Mouse (Mus musculus) forebrain, embryonic 14.5 days (tissue): ENCODE measurements around the gene Pink1. TPM values are rescaled to one million over a fixed set of nuclear protein-coding genes. Genes with fewer than 3 reads are reported as not detected.

Source experiments
- ATAC-seq: fragments of 200-750 bp; cut with Nextera tagmentation; 2 replicates; pipeline ENCODE4 v1.8.0; 2017; ENCODE audit warnings: mild to moderate bottlenecking, moderate library complexity
- DNase-seq: peaks from one replicate; pipeline ENCODE4 v3.0.0-alpha.2; 2015; ENCODE audit warnings: low spot score
- H3K27ac ChIP-seq: fragments of 300-500 bp; sonication (generic); 2 replicates; pipeline ENCODE4 v1.5.1; 2014; ENCODE audit warnings: low read depth, mild to moderate bottlenecking, control low read depth, low read length, moderate library complexity
- H3K27me3 ChIP-seq: fragments of 300-500 bp; sonication (generic); replicated peaks from 2 replicates; pipeline ENCODE4 v1.6.1; 2014; ENCODE audit warnings: low read length, control low read depth, mixed read lengths; ENCODE audit not compliant: control insufficient read depth, insufficient read depth
- H3K36me3 ChIP-seq: fragments of 300-500 bp; sonication (generic); 2 replicates; pipeline ENCODE4 v1.6.1; 2014; ENCODE audit warnings: low read length, control low read depth; ENCODE audit not compliant: control insufficient read depth, insufficient read depth
- H3K4me1 ChIP-seq: fragments of 300-500 bp; sonication (generic); 2 replicates; pipeline ENCODE4 v1.6.1; 2014; ENCODE audit warnings: antibody characterized with exemption, low read length, control low read depth; ENCODE audit not compliant: control insufficient read depth, insufficient read depth
- H3K4me2 ChIP-seq: fragments of 300-500 bp; sonication (generic); 2 replicates; pipeline ENCODE4 v1.6.1; 2014; ENCODE audit warnings: mild to moderate bottlenecking, control low read depth, low read length
- H3K4me3 ChIP-seq: fragments of 300-500 bp; sonication (generic); 2 replicates; pipeline ENCODE4 v1.5.1; 2014; ENCODE audit warnings: low read depth, low read length, control low read depth
- H3K9ac ChIP-seq: fragments of 300-500 bp; sonication (generic); 2 replicates; pipeline ENCODE4 v1.6.1; 2014; ENCODE audit warnings: mild to moderate bottlenecking, low read length, control low read depth, moderate library complexity
- H3K9me3 ChIP-seq: fragments of 300-500 bp; sonication (generic); replicated peaks from 2 replicates; pipeline ENCODE4 v1.6.1; 2016; ENCODE audit warnings: low read length, control low read depth, mixed read lengths; ENCODE audit not compliant: control insufficient read depth
- WGBS: fragments of 180-500 bp; shearing (Covaris S2); extraction: QIAGEN DNeasy Blood & Tissue Kit; methylation state at CpG from one replicate; pipeline ENCODE4 v1.1.7; 2014; 5-methylcytosine and 5-hydroxymethylcytosine counted together
- polyA plus RNA-seq: library from polyadenylated mRNA; unstranded; fragments of >200 nt; fragmentation: Nextera tagmentation; extraction: Ambion mirVana; gene quantifications from 2 replicates; pipeline ENCODE4 v1.2.1, GENCODE M21; 2014

Gene Pink1
- polyA plus RNA-seq, 1 experiment from 2014 or later = 47.6 TPM

DNA sequence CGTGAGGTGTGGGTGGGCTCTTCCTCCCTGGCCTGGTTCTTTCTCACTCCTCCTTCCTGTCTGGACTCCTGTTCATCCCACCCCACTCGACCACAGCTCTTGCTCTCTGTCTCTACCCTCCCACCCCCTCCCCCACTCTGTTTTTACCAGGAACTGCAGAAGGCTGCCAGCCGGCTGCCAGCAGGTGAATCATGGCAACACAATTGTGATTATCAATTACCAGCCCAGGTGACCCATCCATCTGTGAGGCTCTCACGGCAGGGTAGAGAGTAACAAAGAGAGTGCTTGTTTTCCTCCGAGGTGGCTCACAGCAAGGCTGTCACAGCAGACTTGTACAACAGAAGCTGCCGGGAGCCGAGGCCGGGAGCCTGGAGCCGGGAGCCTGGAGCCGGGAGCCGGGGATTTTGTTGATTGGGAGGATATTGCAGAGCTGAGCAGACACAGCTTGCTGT lies 35.3 kb upstream of the Pink1 start:
- Histone ChIP-seq H3K9ac (peak overlapping the region; percentile 49), H3K9me3 (no peaks in the 10 kb centered on the region), H3K4me2 (peak overlapping the region; percentile 32), H3K36me3 (no peaks in the 10 kb centered on the region), H3K4me3 (no peak overlapping the region), H3K4me1 (no peaks in the 10 kb centered on the region), H3K27me3 (no peaks in the 10 kb centered on the region), H3K27ac (peak overlapping the region; percentile 63)
- 4% methylated on average over 11 of the region's 11 CpGs for WGBS
- ATAC-seq = no peak
- DNase-seq = peak; percentile 54

DNA sequence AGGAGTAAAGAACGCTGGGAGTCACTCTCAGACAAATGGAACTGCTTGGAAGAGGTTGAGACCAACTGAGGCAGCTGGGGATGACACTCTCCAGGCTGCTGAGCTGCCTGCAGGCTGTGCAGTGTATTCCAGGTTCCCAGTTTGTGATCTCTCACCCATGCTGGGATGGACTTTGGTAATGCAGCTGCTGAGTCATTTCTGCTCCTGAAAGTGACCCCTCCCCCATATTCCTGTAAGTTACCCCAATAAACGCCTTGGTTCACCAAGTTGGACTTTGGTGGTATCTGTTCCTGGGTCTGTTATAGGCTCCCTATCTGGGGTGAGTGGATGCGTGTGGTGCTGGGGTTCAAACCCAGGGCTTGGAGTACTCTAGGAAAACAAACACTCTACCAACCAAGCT lies 32.1 kb upstream of the Pink1 start:
- 80% methylated on average over 3 of the region's 3 CpGs for WGBS
- ATAC-seq (no peak), DNase-seq (no peak)
- H3K27me3 ChIP-seq = no peaks in the 10 kb centered on the region
- H3K4me3 ChIP-seq = no peak overlapping the region
- H3K4me1 ChIP-seq = no peaks in the 10 kb centered on the region
- no peak overlapping the region for H3K27ac ChIP-seq
- no peak overlapping the region for H3K9ac ChIP-seq
- no peak overlapping the region for H3K4me2 ChIP-seq
- no peaks in the 10 kb centered on the region for H3K36me3 ChIP-seq
- H3K9me3 ChIP-seq = no peaks in the 10 kb centered on the region

GRCm38 (mm10) chr4:138356551-138356950 lies 30.4 kb upstream of the Pink1 start:
- H3K9ac ChIP-seq = no peak overlapping the region
- no peaks in the 10 kb centered on the region for H3K36me3 ChIP-seq
- 91% methylated on average over 12 of the region's 12 CpGs for WGBS
- no peak overlapping the region for H3K27ac ChIP-seq
- no peak overlapping the region for H3K4me2 ChIP-seq
- H3K4me1 ChIP-seq = no peaks in the 10 kb centered on the region
- ATAC-seq = no peak
- no peaks in the 10 kb centered on the region for H3K9me3 ChIP-seq
- H3K4me3 ChIP-seq = no peak overlapping the region
- DNase-seq = no peak
- H3K27me3 ChIP-seq = no peaks in the 10 kb centered on the region

- no peak overlapping the region for H3K4me2 ChIP-seq
- no peaks in the 10 kb centered on the region for H3K4me1 ChIP-seq
- H3K27me3 ChIP-seq = no peaks in the 10 kb centered on the region
- no peak overlapping the region for H3K4me3 ChIP-seq
- whole genome bisulfite sequencing = 89% methylated on average over 8 of the region's 8 CpGs
- DNase-seq (no peak), ATAC-seq (no peak)
- H3K27ac ChIP-seq = no peak overlapping the region
- H3K36me3 ChIP-seq = no peaks in the 10 kb centered on the region
- no peaks in the 10 kb centered on the region for H3K9me3 ChIP-seq
- H3K9ac ChIP-seq = no peak overlapping the region
These were observed 30.0 kb upstream of the Pink1 start for GRCm38 (mm10) chr4:138356141-138356540.

- Histone ChIP-seq H3K27me3 (no peaks in the 10 kb centered on the region), H3K4me1 (no peaks in the 10 kb centered on the region), H3K9ac (no peak overlapping the region), H3K27ac (no peak overlapping the region), H3K36me3 (no peaks in the 10 kb centered on the region), H3K9me3 (no peaks in the 10 kb centered on the region), H3K4me3 (no peak overlapping the region), H3K4me2 (no peak overlapping the region)
- no peak for ATAC-seq
- WGBS = 92% methylated on average over 2 of the region's 2 CpGs
- no peak for DNase-seq
These were observed 29.4 kb upstream of the Pink1 start for GRCm38 (mm10) chr4:138355496-138355895.

- H3K9me3 ChIP-seq = no peaks in the 10 kb centered on the region
- H3K4me2 ChIP-seq = no peak overlapping the region
- WGBS = 79% methylated on average over 10 of the region's 10 CpGs
- no peaks in the 10 kb centered on the region for H3K27me3 ChIP-seq
- no peak overlapping the region for H3K27ac ChIP-seq
- ATAC-seq = no peak
- DNase-seq = no peak
- no peak overlapping the region for H3K4me3 ChIP-seq
- no peaks in the 10 kb centered on the region for H3K36me3 ChIP-seq
- no peaks in the 10 kb centered on the region for H3K4me1 ChIP-seq
- no peak overlapping the region for H3K9ac ChIP-seq
These were observed 27.5 kb upstream of the Pink1 start for GRCm38 (mm10) chr4:138353438-138354171.

DNA sequence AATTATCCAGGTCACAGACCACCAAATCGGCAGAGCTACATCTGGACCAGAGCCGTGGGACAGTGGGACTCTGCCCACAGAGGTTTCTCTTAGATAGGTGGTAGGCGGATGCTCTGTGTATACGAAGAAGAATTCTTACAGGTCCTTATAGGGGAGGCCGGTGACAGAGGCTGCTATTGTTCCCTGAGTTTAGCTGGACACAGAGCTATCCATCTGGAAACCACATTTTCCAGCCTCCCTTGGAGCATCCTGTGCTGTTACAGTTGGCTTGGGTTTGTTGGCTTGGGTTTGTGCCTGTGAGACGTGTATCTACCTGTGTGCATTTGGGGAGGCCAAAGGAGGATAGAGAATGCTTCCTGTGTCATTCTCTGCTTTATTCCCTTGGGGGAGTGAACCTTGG lies 26.6 kb upstream of the Pink1 start:
- WGBS = 89% methylated on average over 6 of the region's 6 CpGs
- no peak overlapping the region for H3K27ac ChIP-seq
- no peak overlapping the region for H3K4me2 ChIP-seq
- H3K9me3 ChIP-seq = no peaks in the 10 kb centered on the region
- no peaks in the 10 kb centered on the region for H3K36me3 ChIP-seq
- no peaks in the 10 kb centered on the region for H3K4me1 ChIP-seq
- DNase-seq (no peak), ATAC-seq (no peak)
- H3K27me3 ChIP-seq = no peaks in the 10 kb centered on the region
- no peak overlapping the region for H3K4me3 ChIP-seq
- H3K9ac ChIP-seq = no peak overlapping the region

- ATAC-seq (no peak), DNase-seq (no peak)
- Histone ChIP-seq H3K36me3 (no peaks in the 10 kb centered on the region), H3K27me3 (no peaks in the 10 kb centered on the region), H3K27ac (no peak overlapping the region), H3K4me3 (no peak overlapping the region), H3K9me3 (no peaks in the 10 kb centered on the region), H3K4me1 (no peaks in the 10 kb centered on the region), H3K4me2 (no peak overlapping the region), H3K9ac (no peak overlapping the region)
- WGBS = 85% methylated on average over 5 of the region's 5 CpGs
These were observed 25.7 kb upstream of the Pink1 start for GRCm38 (mm10) chr4:138351821-138352220.

GRCm38 (mm10) chr4:138348716-138349115 lies 22.6 kb upstream of the Pink1 start:
- no peak overlapping the region for H3K9ac ChIP-seq
- no peak overlapping the region for H3K27ac ChIP-seq
- H3K4me1 ChIP-seq = no peaks in the 10 kb centered on the region
- 78% methylated on average over 7 of the region's 7 CpGs for WGBS
- no peaks in the 10 kb centered on the region for H3K27me3 ChIP-seq
- H3K9me3 ChIP-seq = no peaks in the 10 kb centered on the region
- H3K4me3 ChIP-seq = no peak overlapping the region
- ATAC-seq (no peak), DNase-seq (no peak)
- no peak overlapping the region for H3K4me2 ChIP-seq
- no peaks in the 10 kb centered on the region for H3K36me3 ChIP-seq
